Mouse (Mus musculus) c-Kit-positive CD71-negative TER-119-negative erythroid progenitor cells, embryonic 14.5 days (primary cell): ENCODE measurements around the gene Ovca2.

Experiments used
- DNase-seq: peaks from one replicate; pipeline ENCODE4 v3.0.0-alpha.2; 2013; ENCODE audit warnings: low read depth

Gene Ovca2

GRCm38 (mm10) chr11:75178672-75179208, at the start of gene Ovca2:
Gene Ovca2 (minus strand): TSS chr11:75178835.
- peak; percentile 78 for DNase-seq

GRCm38 (mm10) chr11:75227632-75228031, 49.0 kb upstream of the Ovca2 start:
- no peak for DNase-seq

- no peak for DNase-seq
Observed at GRCm38 (mm10) chr11:75224835-75225234, 46.2 kb upstream of the Ovca2 start.

GRCm38 (mm10) chr11:75224062-75224461, 45.4 kb upstream of the Ovca2 start:
- DNase-seq = no peak

GRCm38 (mm10) chr11:75220517-75221145, 42.0 kb upstream of the Ovca2 start:
- no peak for DNase-seq

- no peak for DNase-seq
Observed at GRCm38 (mm10) chr11:75220115-75220514, 41.5 kb upstream of the Ovca2 start.

- no peak for DNase-seq
Observed at GRCm38 (mm10) chr11:75214081-75214950, 35.7 kb upstream of the Ovca2 start.

- no peak for DNase-seq
Observed at GRCm38 (mm10) chr11:75213372-75214080, 34.9 kb upstream of the Ovca2 start.

- no peak for DNase-seq
Observed at GRCm38 (mm10) chr11:75212876-75213275, 34.2 kb upstream of the Ovca2 start.

- no peak for DNase-seq
Observed at GRCm38 (mm10) chr11:75212031-75212667, 33.5 kb upstream of the Ovca2 start.

- no peak for DNase-seq
Observed at GRCm38 (mm10) chr11:75210755-75211154, 32.1 kb upstream of the Ovca2 start.

GRCm38 (mm10) chr11:75210093-75210492, 31.5 kb upstream of the Ovca2 start:
- DNase-seq = no peak

GRCm38 (mm10) chr11:75209363-75209762, 30.7 kb upstream of the Ovca2 start:
- DNase-seq = no peak

GRCm38 (mm10) chr11:75206347-75206746, 27.7 kb upstream of the Ovca2 start:
- DNase-seq = no peak

- DNase-seq = no peak
Observed at GRCm38 (mm10) chr11:75204472-75204871, 25.8 kb upstream of the Ovca2 start.

- DNase-seq = no peak
Observed at GRCm38 (mm10) chr11:75203926-75204325, 25.3 kb upstream of the Ovca2 start.

- no peak for DNase-seq
Observed at GRCm38 (mm10) chr11:75201721-75202120, 23.1 kb upstream of the Ovca2 start.

- no peak for DNase-seq
Observed at GRCm38 (mm10) chr11:75200935-75201334, 22.3 kb upstream of the Ovca2 start.

GRCm38 (mm10) chr11:75199951-75200350, 21.3 kb upstream of the Ovca2 start:
- DNase-seq = no peak

- DNase-seq = no peak
Observed at GRCm38 (mm10) chr11:75198792-75199191, 20.2 kb upstream of the Ovca2 start.

- DNase-seq = no peak
Observed at GRCm38 (mm10) chr11:75197956-75198355, 19.3 kb upstream of the Ovca2 start.

GRCm38 (mm10) chr11:75196131-75196530, 17.5 kb upstream of the Ovca2 start:
- no peak for DNase-seq
